Mouse (Mus musculus) cerebellum, postnatal 10 days (tissue): ENCODE data around the gene Snx13.

Experiments
- DNase-seq, 2 experiments: peaks; one replicate each; pipeline ENCODE4 v3.0.0; 2021; ENCODE audit warnings: mixed read lengths in 2 of 2

The Snx13 gene

GRCm38 (mm10) chr12:35191698-35192425, 144.9 kb downstream of the Snx13 start:
- peak; percentile 88 to 92 for DNase-seq

DNA sequence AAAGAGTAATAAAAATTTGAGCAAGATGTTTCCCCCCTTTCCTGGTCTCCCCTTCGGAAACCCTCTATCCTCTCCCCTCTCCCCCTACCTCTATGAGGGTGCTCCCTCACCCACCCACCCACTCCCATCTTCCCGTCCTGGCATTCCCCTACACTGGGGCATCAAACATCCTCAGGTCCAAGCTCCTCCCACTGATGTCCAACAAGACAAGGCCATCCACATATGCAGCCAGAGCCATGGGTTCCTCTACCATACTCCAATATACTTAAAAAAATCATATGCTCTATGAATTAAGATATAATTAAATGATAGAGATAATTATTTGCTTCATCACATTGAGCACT, 145.4 kb downstream of the Snx13 start:
- no peak for DNase-seq
